Mouse (Mus musculus): ENCODE results near the gene Wdr24. TPM values are rescaled to one million over a fixed set of nuclear protein-coding genes. Genes with fewer than 3 reads are reported as not detected.

The Wdr24 gene
- 10 to 100 TPM; 20.4 to 24.6 TPM for total RNA-seq (2021)

- DNase-seq (ENCODE audit: extremely low spot score in 1 of 2, low spot score in 2 of 2), result peak; percentile 80 to 86
- intact Hi-C loops (cut with DNase I), result no loop called here
Measured at GRCm38 (mm10) chr17:25823452-25823851, at the start of gene Wdr24. Wdr24 (plus strand) TSS chr17:25823627.

- intact Hi-C loops (cut with DNase I), result no loop called here
- no peak for DNase-seq (ENCODE audit: extremely low spot score in 1 of 2, low spot score in 2 of 2)
Measured at GRCm38 (mm10) chr17:25775318-25776062, 47.9 kb upstream of the Wdr24 start.

- DNase-seq (ENCODE audit: extremely low spot score in 1 of 2, low spot score in 2 of 2), result no peak
Measured at GRCm38 (mm10) chr17:25777948-25778347, 45.5 kb upstream of the Wdr24 start.

GRCm38 (mm10) chr17:25781339-25781738 lies 42.1 kb upstream of the Wdr24 start:
- intact Hi-C loops (cut with DNase I), result no loop called here

More at GRCm38 (mm10) chr17:25777948-25778347, 45.5 kb upstream of the Wdr24 start:
- intact Hi-C loops (cut with DNase I), result no loop called here

GRCm38 (mm10) chr17:25783086-25783485 lies 40.3 kb upstream of the Wdr24 start:
- DNase-seq (ENCODE audit: extremely low spot score in 1 of 2, low spot score in 2 of 2), result no peak
- intact Hi-C loops (cut with DNase I), result no loop called here

More at GRCm38 (mm10) chr17:25781339-25781738, 42.1 kb upstream of the Wdr24 start:
- no peak for DNase-seq (ENCODE audit: extremely low spot score in 1 of 2, low spot score in 2 of 2)

GRCm38 (mm10) chr17:25783861-25784574 lies 39.4 kb upstream of the Wdr24 start:
- no peak for DNase-seq (ENCODE audit: extremely low spot score in 1 of 2, low spot score in 2 of 2)

GRCm38 (mm10) chr17:25785281-25785745 lies 38.1 kb upstream of the Wdr24 start, which contains the start of gene Haghl:
Haghl (minus strand) TSS chr17:25785673.
- DNase-seq (ENCODE audit: extremely low spot score in 1 of 2, low spot score in 2 of 2), result peak; percentile 95 to 97
- intact Hi-C loops (cut with DNase I), result no loop called here

More at GRCm38 (mm10) chr17:25783861-25784574, 39.4 kb upstream of the Wdr24 start:
- intact Hi-C loops (cut with DNase I), result no loop called here

GRCm38 (mm10) chr17:25786280-25786679 lies 37.1 kb upstream of the Wdr24 start, which contains the start of gene Ccdc78:
Ccdc78 (plus strand) TSS chr17:25786580.
- intact Hi-C loops (cut with DNase I), result no loop called here

GRCm38 (mm10) chr17:25786781-25787504 lies 36.5 kb upstream of the Wdr24 start:
- intact Hi-C loops (cut with DNase I), result no loop called here
- no peak for DNase-seq (ENCODE audit: extremely low spot score in 1 of 2, low spot score in 2 of 2)

More at GRCm38 (mm10) chr17:25786280-25786679, 37.1 kb upstream of the Wdr24 start, which contains the start of gene Ccdc78:
- DNase-seq (ENCODE audit: extremely low spot score in 1 of 2, low spot score in 2 of 2), result no peak

GRCm38 (mm10) chr17:25791320-25791842 lies 32.0 kb upstream of the Wdr24 start:
- intact Hi-C loops (cut with DNase I), result no loop called here

GRCm38 (mm10) chr17:25791843-25792527 lies 31.4 kb upstream of the Wdr24 start:
- peak; percentile 82 to 89 for DNase-seq (ENCODE audit: extremely low spot score in 1 of 2, low spot score in 2 of 2)
- intact Hi-C loops (cut with DNase I), result no loop called here

More at GRCm38 (mm10) chr17:25791320-25791842, 32.0 kb upstream of the Wdr24 start:
- DNase-seq (ENCODE audit: extremely low spot score in 1 of 2, low spot score in 2 of 2), result peak in 1 of 2 experiments; percentile 51

- intact Hi-C loops (cut with DNase I), result no loop called here
- peak; percentile 83 to 92 for DNase-seq (ENCODE audit: extremely low spot score in 1 of 2, low spot score in 2 of 2)
Measured at GRCm38 (mm10) chr17:25792615-25793014, 30.8 kb upstream of the Wdr24 start, which contains the start of gene Fam173a. Fam173a (minus strand) TSS chr17:25792901.

- intact Hi-C loops (cut with DNase I), result no loop called here
- peak in 1 of 2 experiments; percentile 64 for DNase-seq (ENCODE audit: extremely low spot score in 1 of 2, low spot score in 2 of 2)
Measured at GRCm38 (mm10) chr17:25794197-25794596, 29.2 kb upstream of the Wdr24 start.

- no peak for DNase-seq (ENCODE audit: extremely low spot score in 1 of 2, low spot score in 2 of 2)
- intact Hi-C loops (cut with DNase I), result loop anchor here (5.0 kb wide), 1 partner anchor 318 kb away; no protein-coding TSS in a partner anchor
Measured at GRCm38 (mm10) chr17:25794998-25795397, 28.4 kb upstream of the Wdr24 start.

- intact Hi-C loops (cut with DNase I), result loop anchor here (5.0 kb wide), 1 partner anchor 318 kb away; no protein-coding TSS in a partner anchor
- DNase-seq (ENCODE audit: extremely low spot score in 1 of 2, low spot score in 2 of 2), result peak in 1 of 2 experiments; percentile 66
Measured at GRCm38 (mm10) chr17:25795609-25796092, 27.8 kb upstream of the Wdr24 start, which contains the start of gene AC134908.4. AC134908.4 (minus strand) TSS chr17:25795659.

- intact Hi-C loops (cut with DNase I), result loop anchor here (5.0 kb wide), 1 partner anchor 319 kb away; no protein-coding TSS in a partner anchor
- DNase-seq (ENCODE audit: extremely low spot score in 1 of 2, low spot score in 2 of 2), result peak in 1 of 2 experiments; percentile 56
Measured at GRCm38 (mm10) chr17:25796211-25796771, 27.1 kb upstream of the Wdr24 start.

GRCm38 (mm10) chr17:25796951-25797369 lies 26.5 kb upstream of the Wdr24 start, which contains the start of gene Metrn:
Metrn (minus strand) TSS chr17:25797136.
- intact Hi-C loops (cut with DNase I), result loop anchor here (5.0 kb wide), 1 partner anchor 320 kb away; no protein-coding TSS in a partner anchor
- peak; percentile 76 to 93 for DNase-seq (ENCODE audit: extremely low spot score in 1 of 2, low spot score in 2 of 2)

All from left cerebral cortex, postnatal 10 days (tissue).